Mouse (Mus musculus) central nervous system, embryonic 11.5 days (tissue): ENCODE measurements around the gene Tecrl. TPM values are rescaled to one million over a fixed set of nuclear protein-coding genes. Genes with fewer than 3 reads are reported as not detected.

ENCODE experiments used
- polyA plus RNA-seq: library from polyadenylated mRNA; depleted of rRNA; stranded (reverse); fragments of >200 nt; gene quantifications from 2 replicates; pipeline ENCODE4 v1.2.3, GENCODE M21; 2012; rRNA removed

Gene Tecrl
- 0.26 and 0.98 TPM in 2 replicates for polyA plus RNA-seq

GRCm38 (mm10) chr5:83354846-83355561 lies at the start of gene Tecrl:
TSS of gene Tecrl (minus strand) at chr5:83355195.

